Mouse (Mus musculus) liver, embryonic 16.5 days (tissue): ENCODE data around the gene Sarnp. TPM values are rescaled to one million over a fixed set of nuclear protein-coding genes. Genes with fewer than 3 reads are reported as not detected.

Source experiments
- ATAC-seq: fragments of 200-750 bp; cut with Nextera tagmentation; 2 replicates; pipeline ENCODE4 v1.8.0; 2017; ENCODE audit warnings: low read depth, mild to moderate bottlenecking, moderate number of reproducible peaks, moderate library complexity
- H3K27ac ChIP-seq: fragments of 300-500 bp; sonication (generic); 2 replicates; pipeline ENCODE4 v1.5.1; 2014; ENCODE audit warnings: mild to moderate bottlenecking, low read length
- H3K27me3 ChIP-seq: fragments of 300-500 bp; sonication (generic); 2 replicates; pipeline ENCODE4 v1.6.1; 2014; ENCODE audit warnings: low read depth, low read length, mixed read lengths; ENCODE audit not compliant: control insufficient read depth, insufficient read depth
- H3K36me3 ChIP-seq: fragments of 300-500 bp; sonication (generic); 2 replicates; pipeline ENCODE4 v1.6.1; 2014; ENCODE audit warnings: mild to moderate bottlenecking; ENCODE audit not compliant: control insufficient read depth, insufficient read depth
- H3K4me1 ChIP-seq: fragments of 300-500 bp; sonication (generic); 2 replicates; pipeline ENCODE4 v1.6.1; 2014; ENCODE audit warnings: low read depth, low read length, mixed read lengths; ENCODE audit not compliant: control insufficient read depth
- H3K4me2 ChIP-seq: fragments of 300-500 bp; sonication (generic); 2 replicates; pipeline ENCODE4 v1.6.1; 2014; ENCODE audit warnings: low read depth, low read length, mixed read lengths
- H3K4me3 ChIP-seq: fragments of 300-500 bp; sonication (generic); 2 replicates; pipeline ENCODE4 v1.5.1; 2014; ENCODE audit warnings: low read depth, mild to moderate bottlenecking, low read length
- H3K9ac ChIP-seq: fragments of 300-500 bp; sonication (generic); 2 replicates; pipeline ENCODE4 v1.6.1; 2014; ENCODE audit warnings: low read depth, low read length
- H3K9me3 ChIP-seq: fragments of 300-500 bp; sonication (generic); replicated peaks from 2 replicates; pipeline ENCODE4 v1.6.1; 2016; ENCODE audit warnings: low read length; ENCODE audit not compliant: control insufficient read depth
- WGBS: fragments of 180-500 bp; shearing (Covaris S2); extraction: QIAGEN DNeasy Blood & Tissue Kit; methylation state at CpG from one replicate; pipeline ENCODE4 v1.1.7; 2014; ENCODE audit not compliant: insufficient replicate concordance; 5-methylcytosine and 5-hydroxymethylcytosine counted together
- polyA plus RNA-seq: library from polyadenylated mRNA; unstranded; fragments of >200 nt; fragmentation: Nextera tagmentation; extraction: Ambion mirVana; gene quantifications from 2 replicates; pipeline ENCODE4 v1.2.1, GENCODE M21; 2015

Gene Sarnp
- polyA plus RNA-seq, 1 experiment from 2014 or later: 84.4 TPM

- no peak for ATAC-seq
- H3K9ac ChIP-seq: no peak overlapping the region
- no peak overlapping the region for H3K4me2 ChIP-seq
- peaks cover 30% of the 10 kb centered on the region for H3K36me3 ChIP-seq
- no peak overlapping the region for H3K27ac ChIP-seq
- no peaks in the 10 kb centered on the region for H3K9me3 ChIP-seq
- H3K27me3 ChIP-seq: no peaks in the 10 kb centered on the region
- H3K4me3 ChIP-seq: no peak overlapping the region
- H3K4me1 ChIP-seq: peaks cover 18% of the 10 kb centered on the region
Observed at GRCm38 (mm10) chr10:128837400-128837799, 20.3 kb downstream of the Sarnp start.

GRCm38 (mm10) chr10:128839434-128839833 is 22.3 kb downstream of the Sarnp start:
- peak; percentile 60; the same call in 1 of the 2 replicates for ATAC-seq
- H3K27ac ChIP-seq: no peak overlapping the region

GRCm38 (mm10) chr10:128840612-128841011 is 23.5 kb downstream of the Sarnp start:
- Histone ChIP-seq H3K27ac (no peak overlapping the region), H3K9me3 (no peaks in the 10 kb centered on the region), H3K4me1 (peaks cover 18% of the 10 kb centered on the region), H3K36me3 (peaks cover 24% of the 10 kb centered on the region), H3K4me2 (0 out of 2 replicates have a peak overlapping the region, but pooled peaks have one; percentile 17), H3K9ac (no peak overlapping the region), H3K4me3 (no peak overlapping the region), H3K27me3 (no peaks in the 10 kb centered on the region)
- 0 out of 2 replicates have a peak, but pooled peaks have one; percentile 35 for ATAC-seq

More at GRCm38 (mm10) chr10:128839434-128839833, 22.3 kb downstream of the Sarnp start:
- H3K4me3 ChIP-seq: no peak overlapping the region
- no peak overlapping the region; the same call in 1 of the 2 replicates for H3K4me2 ChIP-seq
- H3K9me3 ChIP-seq: no peaks in the 10 kb centered on the region
- H3K27me3 ChIP-seq: no peaks in the 10 kb centered on the region
- peaks cover 27% of the 10 kb centered on the region for H3K36me3 ChIP-seq
- H3K9ac ChIP-seq: no peak overlapping the region
- H3K4me1 ChIP-seq: peaks cover 18% of the 10 kb centered on the region

- peaks cover 21% of the 10 kb centered on the region for H3K36me3 ChIP-seq
- H3K9ac ChIP-seq: no peak overlapping the region
- WGBS: 89% methylated on average over 5 of the region's 5 CpGs
- no peaks in the 10 kb centered on the region for H3K27me3 ChIP-seq
- H3K9me3 ChIP-seq: no peaks in the 10 kb centered on the region
- ATAC-seq: no peak
- no peak overlapping the region for H3K4me3 ChIP-seq
- peaks cover 18% of the 10 kb centered on the region for H3K4me1 ChIP-seq
- H3K4me2 ChIP-seq: no peak overlapping the region
- no peak overlapping the region for H3K27ac ChIP-seq
Observed at GRCm38 (mm10) chr10:128843260-128843659, 26.1 kb downstream of the Sarnp start.

- Histone ChIP-seq H3K4me3 (no peak overlapping the region), H3K36me3 (peaks cover 21% of the 10 kb centered on the region), H3K27me3 (no peaks in the 10 kb centered on the region), H3K4me2 (no peak overlapping the region), H3K4me1 (peaks cover 2% of the 10 kb centered on the region; the same call in 1 of the 2 replicates), H3K27ac (no peak overlapping the region), H3K9ac (no peak overlapping the region), H3K9me3 (no peaks in the 10 kb centered on the region)
- WGBS: 84% methylated on average over 2 of the region's 2 CpGs
- ATAC-seq: no peak
Observed at GRCm38 (mm10) chr10:128845516-128845915, 28.4 kb downstream of the Sarnp start.

- no peaks in the 10 kb centered on the region for H3K27me3 ChIP-seq
- no peak overlapping the region for H3K4me2 ChIP-seq
- H3K9me3 ChIP-seq: no peaks in the 10 kb centered on the region
- H3K4me3 ChIP-seq: no peak overlapping the region
- ATAC-seq: no peak
- H3K9ac ChIP-seq: no peak overlapping the region
- H3K36me3 ChIP-seq: peaks cover 21% of the 10 kb centered on the region
- WGBS: 70% methylated on average over 4 of the region's 4 CpGs
- H3K4me1 ChIP-seq: no peaks in the 10 kb centered on the region
- no peak overlapping the region for H3K27ac ChIP-seq
Observed at GRCm38 (mm10) chr10:128846664-128847063, 29.5 kb downstream of the Sarnp start.

GRCm38 (mm10) chr10:128848426-128848825 is 31.3 kb downstream of the Sarnp start:
- no peak overlapping the region for H3K4me3 ChIP-seq
- no peaks in the 10 kb centered on the region for H3K9me3 ChIP-seq
- no peak overlapping the region for H3K9ac ChIP-seq
- no peaks in the 10 kb centered on the region for H3K4me1 ChIP-seq
- H3K27ac ChIP-seq: no peak overlapping the region
- H3K4me2 ChIP-seq: no peak overlapping the region
- H3K27me3 ChIP-seq: no peaks in the 10 kb centered on the region
- H3K36me3 ChIP-seq: peaks cover 9% of the 10 kb centered on the region
- 59% methylated on average over 2 of the region's 2 CpGs for WGBS
- ATAC-seq: no peak

- H3K9ac ChIP-seq: no peak overlapping the region
- H3K27ac ChIP-seq: no peak overlapping the region
- WGBS: 37% methylated on average over 3 of the region's 3 CpGs
- H3K4me2 ChIP-seq: no peak overlapping the region
- H3K27me3 ChIP-seq: no peaks in the 10 kb centered on the region
- no peak for ATAC-seq
- no peaks in the 10 kb centered on the region for H3K9me3 ChIP-seq
- H3K36me3 ChIP-seq: peaks cover 12% of the 10 kb centered on the region; the same call in 1 of the 2 replicates
- no peaks in the 10 kb centered on the region for H3K4me1 ChIP-seq
- no peak overlapping the region for H3K4me3 ChIP-seq
Observed at GRCm38 (mm10) chr10:128850339-128850738, 33.2 kb downstream of the Sarnp start.

- Histone ChIP-seq H3K4me3 (no peak overlapping the region), H3K27ac (no peak overlapping the region), H3K36me3 (peaks cover 7% of the 10 kb centered on the region), H3K9me3 (no peaks in the 10 kb centered on the region), H3K4me1 (no peaks in the 10 kb centered on the region), H3K9ac (no peak overlapping the region), H3K27me3 (no peaks in the 10 kb centered on the region), H3K4me2 (no peak overlapping the region)
- no peak for ATAC-seq
Observed at GRCm38 (mm10) chr10:128861176-128861575, 44.0 kb downstream of the Sarnp start.
